Mouse (Mus musculus) cerebellum, adult (tissue): Measurements from ENCODE around the gene Trrap.

ENCODE experiments used
- ATAC-seq: cut with Nextera tagmentation; 2 replicates; pipeline ENCODE4 v1.9.2; 2017; ENCODE audit warnings: mild to moderate bottlenecking, moderate library complexity, mixed read lengths; ENCODE audit not compliant: insufficient number of reproducible peaks, low FRiP score, low TSS enrichment

Gene Trrap

GRCm38 (mm10) chr5:144860913-144861312 lies 93.4 kb downstream of the Trrap start:
- ATAC-seq: no peak

GRCm38 (mm10) chr5:144866923-144867322 lies 99.4 kb downstream of the Trrap start:
- no peak for ATAC-seq

GRCm38 (mm10) chr5:144869466-144869865 lies 101.9 kb downstream of the Trrap start:
- ATAC-seq: no peak

GRCm38 (mm10) chr5:144870782-144871181 lies 103.2 kb downstream of the Trrap start:
- no peak for ATAC-seq

GRCm38 (mm10) chr5:144871775-144872174 lies 104.2 kb downstream of the Trrap start:
- ATAC-seq: no peak

- no peak for ATAC-seq
Observed at GRCm38 (mm10) chr5:144872326-144872725, 104.8 kb downstream of the Trrap start.

- no peak for ATAC-seq
Observed at GRCm38 (mm10) chr5:144872867-144873266, 105.3 kb downstream of the Trrap start.

- no peak for ATAC-seq
Observed at GRCm38 (mm10) chr5:144875227-144875626, 107.7 kb downstream of the Trrap start.

GRCm38 (mm10) chr5:144875892-144876291 lies 108.4 kb downstream of the Trrap start:
- ATAC-seq: no peak

GRCm38 (mm10) chr5:144877021-144877420 lies 109.5 kb downstream of the Trrap start:
- no peak for ATAC-seq

GRCm38 (mm10) chr5:144881670-144882399 lies 114.3 kb downstream of the Trrap start:
- ATAC-seq: peak; percentile 85

- no peak for ATAC-seq
Observed at GRCm38 (mm10) chr5:144884629-144885217, 117.2 kb downstream of the Trrap start.

- ATAC-seq: no peak
Observed at GRCm38 (mm10) chr5:144885968-144886650, 118.6 kb downstream of the Trrap start.

- no peak for ATAC-seq
Observed at GRCm38 (mm10) chr5:144891276-144891675, 123.7 kb downstream of the Trrap start.

GRCm38 (mm10) chr5:144897881-144898280 lies 130.3 kb downstream of the Trrap start:
- ATAC-seq: no peak

GRCm38 (mm10) chr5:144898448-144899052 lies 131.0 kb downstream of the Trrap start:
- ATAC-seq: no peak

- no peak for ATAC-seq
Observed at GRCm38 (mm10) chr5:144901035-144901434, 133.5 kb downstream of the Trrap start.

- ATAC-seq: no peak
Observed at GRCm38 (mm10) chr5:144901791-144902190, 134.3 kb downstream of the Trrap start.

- no peak for ATAC-seq
Observed at GRCm38 (mm10) chr5:144904356-144905134, 137.0 kb downstream of the Trrap start.

- no peak for ATAC-seq
Observed at GRCm38 (mm10) chr5:144907591-144907990, 140.1 kb downstream of the Trrap start.
